Mouse (Mus musculus): Measurements from ENCODE around the gene Crygs.

GRCm38 (mm10) chr16:22844061-22844801 is 32.9 kb upstream of the Crygs start:
- TF ChIP-seq CTCF (conservative IDR thresholded peaks at IDR 0.05 in 1 of 2, IDR thresholded peaks at IDR 0.05 in 1 of 2; ENCODE audit: low read depth in 2 of 2, low read length in 2 of 2): no peak
- TF ChIP-seq EP300 (IDR thresholded peaks at IDR 0.05; ENCODE audit: low read length): no peak
- no peak for TF ChIP-seq POLR2A (IDR thresholded peaks at IDR 0.05; ENCODE audit: low read depth, low read length)
- TF ChIP-seq CHD2 (IDR thresholded peaks at IDR 0.05; ENCODE audit: low read length): no peak
- no peak for TF ChIP-seq E2F4 (IDR thresholded peaks at IDR 0.05; ENCODE audit: insufficient replicate concordance, low read depth, low read length)
- TF ChIP-seq USF2 (conservative IDR thresholded peaks at IDR 0.05; ENCODE audit: low read depth, low read length): no peak
- no peak for TF ChIP-seq ETS1 (conservative IDR thresholded peaks at IDR 0.05; ENCODE audit: low read depth, low read length)

Data from CH12.LX (cell line).